Mouse (Mus musculus) neural tube, embryonic 13.5 days (tissue): ENCODE measurements around the gene Nodal. TPM values are rescaled to one million over a fixed set of nuclear protein-coding genes. Genes with fewer than 3 reads are reported as not detected.

Source experiments
- ATAC-seq: fragments of 200-750 bp; cut with Nextera tagmentation; 2 replicates; pipeline ENCODE4 v1.8.0; 2017; ENCODE audit warnings: low read depth, mild to moderate bottlenecking, moderate TSS enrichment, moderate library complexity
- H3K27ac ChIP-seq: fragments of 300-500 bp; sonication (generic); replicated peaks from 2 replicates; pipeline ENCODE4 v1.5.1; 2015; ENCODE audit warnings: moderate library complexity, mild to moderate bottlenecking, inconsistent platforms
- H3K27me3 ChIP-seq: fragments of 300-500 bp; sonication (generic); 2 replicates; pipeline ENCODE4 v1.6.1; 2015; ENCODE audit warnings: mild to moderate bottlenecking, inconsistent platforms
- H3K36me3 ChIP-seq: fragments of 300-500 bp; sonication (generic); 2 replicates; pipeline ENCODE4 v1.6.1; 2015; ENCODE audit warnings: mild to moderate bottlenecking, inconsistent platforms
- H3K4me1 ChIP-seq: fragments of 300-500 bp; sonication (generic); replicated peaks from 2 replicates; pipeline ENCODE4 v1.6.1; 2015; ENCODE audit warnings: inconsistent platforms
- H3K4me2 ChIP-seq: fragments of 300-500 bp; sonication (generic); 2 replicates; pipeline ENCODE4 v1.6.1; 2015; ENCODE audit warnings: inconsistent platforms, mild to moderate bottlenecking, moderate library complexity
- H3K4me3 ChIP-seq: fragments of 300-500 bp; sonication (generic); 2 replicates; pipeline ENCODE4 v1.5.1; 2015; ENCODE audit warnings: mild to moderate bottlenecking, inconsistent platforms
- H3K9ac ChIP-seq: fragments of 300-500 bp; sonication (generic); 2 replicates; pipeline ENCODE4 v1.6.1; 2015; ENCODE audit warnings: moderate library complexity, mild to moderate bottlenecking, inconsistent platforms
- H3K9me3 ChIP-seq: fragments of 300-500 bp; sonication (generic); 2 replicates; pipeline ENCODE4 v1.6.1; 2016; ENCODE audit warnings: inconsistent platforms
- WGBS: fragments of 180-500 bp; shearing (Covaris S2); methylation state at CpG from one replicate; pipeline ENCODE4 v1.1.7; 2015; 5-methylcytosine and 5-hydroxymethylcytosine counted together
- polyA plus RNA-seq: library from polyadenylated mRNA; unstranded; fragments of >200 nt; fragmentation: Nextera tagmentation; extraction: Ambion mirVana; gene quantifications from 2 replicates; pipeline ENCODE4 v1.2.1, GENCODE M21; 2015

Gene Nodal
- polyA plus RNA-seq = 0.14 TPM in 1 of 2 replicates, not detected in the other

DNA sequence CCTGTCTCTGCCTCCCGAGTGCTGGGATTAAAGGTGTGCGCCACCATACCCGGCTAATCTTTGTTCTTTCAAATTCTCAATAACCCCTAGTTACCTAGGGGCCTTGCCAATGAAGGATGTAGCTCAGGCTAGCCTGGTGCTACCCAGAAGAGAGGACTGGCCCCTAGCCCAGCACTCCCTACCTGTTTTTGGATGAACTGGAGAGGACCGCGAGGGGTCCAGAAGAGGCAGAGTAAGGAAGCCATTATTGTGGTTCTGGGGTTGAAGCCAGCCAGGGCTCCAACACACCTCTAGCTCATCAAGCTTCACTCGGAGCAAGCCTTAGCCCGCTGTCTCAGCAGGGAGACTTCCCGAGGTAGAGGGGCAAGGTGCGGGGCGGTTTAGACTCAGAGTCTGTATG lies at the start of gene Nodal:
Nodal (plus strand) TSS at position 301 of the 400 bp plus-strand sequence.
- peak within 1 kb of the TSS; percentile 79 for H3K4me2 ChIP-seq
- H3K9me3 ChIP-seq = no peaks in the 10 kb centered on the region
- no peak within 1 kb of the TSS for H3K27ac ChIP-seq
- H3K4me3 ChIP-seq = peak within 1 kb of the TSS; percentile 44
- no peak for ATAC-seq
- no peaks in the 10 kb centered on the region for H3K36me3 ChIP-seq
- peaks cover 15% of the 10 kb centered on the region for H3K4me1 ChIP-seq
- peak within 1 kb of the TSS; percentile 65 for H3K9ac ChIP-seq
- peaks cover 71% of the 10 kb centered on the region for H3K27me3 ChIP-seq
- 19% methylated on average over 10 of the region's 10 CpGs for WGBS

DNA sequence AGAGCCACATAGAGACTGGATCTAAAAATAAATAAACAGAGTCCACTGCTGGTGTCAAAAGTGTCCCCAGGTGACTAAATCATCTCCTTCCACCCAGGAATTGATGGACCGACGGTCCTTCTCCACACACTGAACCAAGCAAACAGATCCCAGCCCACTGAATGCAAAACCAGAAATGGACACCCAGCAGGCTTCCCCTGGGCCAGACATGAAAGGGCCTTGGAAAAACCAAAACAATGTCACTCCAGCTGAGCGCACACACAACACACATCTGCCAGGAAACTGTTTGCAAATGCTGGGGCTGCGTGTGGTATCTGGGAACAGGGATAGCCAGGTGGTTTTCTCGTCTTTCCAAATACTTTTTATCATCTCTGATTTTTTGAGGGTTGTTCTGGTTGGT lies 48.0 kb upstream of the Nodal start:
- 71% methylated on average over 5 of the region's 5 CpGs for whole genome bisulfite sequencing
- Histone ChIP-seq H3K27me3 (no peaks in the 10 kb centered on the region), H3K4me2 (no peak overlapping the region), H3K9ac (no peak overlapping the region), H3K36me3 (no peaks in the 10 kb centered on the region), H3K4me1 (peaks cover 45% of the 10 kb centered on the region), H3K4me3 (no peak overlapping the region), H3K9me3 (0 out of 2 replicates have a peak, but pooled peaks cover 3% of the 10 kb centered on the region), H3K27ac (no peak overlapping the region)
- ATAC-seq = no peak

DNA sequence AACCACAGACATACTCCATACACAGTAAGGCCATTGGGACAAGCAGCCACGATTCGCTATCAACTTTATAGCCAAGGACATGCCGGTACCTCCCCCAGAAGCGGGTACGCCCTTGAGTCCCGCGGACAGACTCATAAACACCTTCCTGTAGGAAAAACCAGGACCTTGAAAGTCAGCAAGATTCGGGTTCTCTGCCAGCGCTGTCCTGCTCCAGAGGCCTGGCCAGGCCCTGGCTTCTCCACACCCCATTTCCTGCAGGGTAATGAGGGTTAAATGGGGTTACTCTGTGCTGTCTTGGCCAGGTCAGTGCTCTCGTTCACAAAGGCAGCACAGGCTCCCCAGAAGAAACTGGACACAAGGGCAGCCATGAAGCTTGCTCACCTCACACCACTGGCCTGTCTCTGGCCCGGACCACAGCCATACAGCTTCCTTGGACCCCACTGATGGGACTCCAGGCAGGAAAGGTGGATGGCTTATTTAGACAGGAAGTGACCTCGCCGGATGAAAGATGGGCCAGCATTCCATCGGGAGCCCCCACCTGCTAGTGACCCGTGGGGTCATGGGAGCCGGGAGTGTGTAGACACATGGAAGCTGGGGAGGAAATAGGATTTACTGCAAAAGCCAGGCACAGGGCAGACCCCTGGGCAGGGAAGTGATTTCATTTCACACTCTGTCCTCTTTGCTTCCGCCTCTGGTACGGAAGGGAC lies 47.3 kb upstream of the Nodal start:
- Histone ChIP-seq H3K27me3 (no peaks in the 10 kb centered on the region), H3K9me3 (0 out of 2 replicates have a peak, but pooled peaks cover 3% of the 10 kb centered on the region), H3K4me2 (no peak overlapping the region), H3K27ac (peak overlapping the region; percentile 61), H3K4me3 (no peak overlapping the region), H3K36me3 (no peaks in the 10 kb centered on the region), H3K9ac (0 out of 2 replicates have a peak overlapping the region, but pooled peaks have one; percentile 22), H3K4me1 (peaks cover 52% of the 10 kb centered on the region)
- no peak for ATAC-seq
- WGBS = 71% methylated on average over 18 of the region's 18 CpGs

DNA sequence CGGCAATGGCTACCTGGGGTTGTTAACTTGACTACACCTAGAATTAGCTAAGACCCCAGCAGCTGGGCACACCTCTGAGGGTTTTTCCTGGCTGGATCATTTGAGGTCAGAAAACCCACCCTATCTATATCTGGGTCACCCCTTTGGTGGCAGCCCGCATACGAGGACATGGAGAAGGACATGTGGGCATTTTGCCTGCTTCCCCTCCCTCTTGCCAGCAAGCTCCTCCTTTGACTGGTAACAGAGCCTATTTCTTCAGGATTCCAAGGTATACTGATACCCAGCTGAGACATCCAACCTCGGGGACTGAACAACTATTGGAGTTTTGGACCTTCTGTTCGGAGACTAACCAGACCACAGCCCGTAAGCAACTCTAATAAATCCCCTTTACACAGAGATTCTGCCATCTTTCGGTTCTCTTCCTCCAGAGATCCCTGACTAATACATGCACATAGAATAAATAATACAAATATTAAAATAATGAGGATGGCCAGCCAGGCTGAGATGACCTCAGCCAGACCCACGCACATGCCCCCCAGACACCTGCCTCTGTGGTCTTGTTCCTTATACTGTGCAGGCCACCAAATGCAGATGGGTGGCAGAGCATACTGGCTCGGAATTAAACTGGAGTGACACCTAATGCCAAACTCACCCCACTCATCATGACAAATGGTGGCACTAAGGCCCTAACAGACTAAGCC lies 45.7 kb upstream of the Nodal start:
- ATAC-seq = no peak
- WGBS = 85% methylated on average over 9 of the region's 9 CpGs
- Histone ChIP-seq H3K27ac (0 out of 2 replicates have a peak overlapping the region, but pooled peaks have one; percentile 28), H3K9me3 (0 out of 2 replicates have a peak, but pooled peaks cover 3% of the 10 kb centered on the region), H3K4me1 (peaks cover 59% of the 10 kb centered on the region), H3K4me3 (no peak overlapping the region), H3K36me3 (no peaks in the 10 kb centered on the region), H3K9ac (no peak overlapping the region), H3K4me2 (no peak overlapping the region), H3K27me3 (no peaks in the 10 kb centered on the region)

DNA sequence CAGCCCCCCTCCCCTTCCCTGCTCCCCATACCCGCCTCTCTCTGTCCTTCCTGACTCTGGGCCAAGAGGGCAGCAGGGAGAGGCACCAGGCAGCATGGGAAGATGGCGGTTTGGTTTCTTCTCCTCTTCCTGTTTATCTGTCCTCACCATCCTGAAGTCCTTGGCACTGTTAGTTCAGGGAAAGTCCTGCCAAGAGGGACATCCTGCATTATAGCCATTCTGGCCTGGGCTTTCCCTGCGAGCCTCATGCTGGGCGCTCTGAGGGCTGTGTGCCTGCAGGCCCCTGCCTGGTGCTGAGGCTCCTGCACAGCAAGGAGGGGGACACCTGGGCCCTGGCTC lies 45.2 kb upstream of the Nodal start:
- Histone ChIP-seq H3K4me3 (no peak overlapping the region), H3K4me1 (peaks cover 59% of the 10 kb centered on the region), H3K4me2 (no peak overlapping the region), H3K27me3 (no peaks in the 10 kb centered on the region), H3K36me3 (no peaks in the 10 kb centered on the region), H3K9ac (no peak overlapping the region), H3K27ac (0 out of 2 replicates have a peak overlapping the region, but pooled peaks have one; percentile 28), H3K9me3 (0 out of 2 replicates have a peak, but pooled peaks cover 3% of the 10 kb centered on the region)
- no peak for ATAC-seq
- WGBS = 65% methylated on average over 4 of the region's 4 CpGs

DNA sequence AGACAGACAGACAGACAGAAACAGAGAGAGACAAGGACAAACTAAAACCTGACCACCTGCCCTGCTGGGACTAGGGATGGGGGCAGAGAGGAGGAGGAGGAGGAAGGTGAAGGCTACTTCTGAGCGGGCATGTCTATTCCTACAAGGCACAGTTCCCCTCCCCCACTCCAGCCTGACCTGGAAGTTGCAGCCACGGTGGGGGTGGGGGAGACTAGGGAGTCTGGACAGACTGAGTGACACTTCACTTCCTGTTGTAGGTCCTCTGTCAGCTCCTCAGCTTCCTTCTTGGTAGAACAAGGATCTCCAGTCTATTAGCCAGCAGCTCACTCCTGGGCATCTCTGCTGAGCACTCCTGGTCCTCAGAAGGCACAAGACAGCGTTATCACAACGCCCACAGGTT lies 43.7 kb upstream of the Nodal start:
- Histone ChIP-seq H3K36me3 (no peaks in the 10 kb centered on the region), H3K27me3 (no peaks in the 10 kb centered on the region), H3K9me3 (0 out of 2 replicates have a peak, but pooled peaks cover 3% of the 10 kb centered on the region), H3K9ac (no peak overlapping the region), H3K4me1 (peaks cover 66% of the 10 kb centered on the region), H3K4me2 (no peak overlapping the region), H3K27ac (no peak overlapping the region), H3K4me3 (no peak overlapping the region)
- ATAC-seq = no peak
- WGBS = 59% methylated on average over 4 of the region's 4 CpGs

DNA sequence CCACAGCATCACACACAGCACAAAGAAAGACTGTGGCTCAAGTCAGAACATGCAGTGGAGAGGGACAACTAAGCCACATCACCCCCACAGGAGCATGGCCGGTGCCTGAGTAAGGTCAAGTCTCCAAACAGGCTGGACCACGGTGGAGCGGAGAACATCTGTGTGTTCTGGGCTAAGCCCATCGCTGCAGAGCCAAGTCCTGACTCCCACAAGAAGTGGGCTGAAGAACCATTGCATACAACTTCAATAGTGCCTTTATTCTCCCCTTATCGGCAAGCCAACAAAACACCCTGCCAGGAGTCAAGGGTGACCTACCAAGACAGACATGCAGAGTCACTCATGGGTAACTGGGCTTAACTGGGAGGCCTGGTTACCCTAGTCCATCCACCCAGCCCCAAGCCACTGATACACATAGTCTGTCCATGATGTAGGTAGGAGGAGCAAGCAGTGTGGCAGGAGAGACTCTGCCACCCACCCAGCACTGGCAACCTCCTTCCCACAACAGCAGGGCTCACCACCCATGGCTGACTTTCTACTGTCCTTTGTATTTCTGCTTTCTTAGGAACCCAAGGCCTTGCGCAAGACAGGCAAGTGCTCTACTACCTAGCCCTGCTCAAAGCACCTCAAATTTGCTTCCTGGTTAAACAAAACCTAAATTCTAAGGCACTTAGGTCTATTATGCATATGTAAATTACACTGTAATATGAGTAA lies 42.8 kb upstream of the Nodal start:
- Histone ChIP-seq H3K27ac (no peak overlapping the region), H3K9me3 (0 out of 2 replicates have a peak, but pooled peaks cover 3% of the 10 kb centered on the region), H3K27me3 (no peaks in the 10 kb centered on the region; the same call in 1 of the 2 replicates), H3K9ac (no peak overlapping the region), H3K36me3 (no peaks in the 10 kb centered on the region), H3K4me2 (no peak overlapping the region), H3K4me3 (no peak overlapping the region), H3K4me1 (peaks cover 74% of the 10 kb centered on the region)
- WGBS = 76% methylated on average over 6 of the region's 6 CpGs
- no peak for ATAC-seq

DNA sequence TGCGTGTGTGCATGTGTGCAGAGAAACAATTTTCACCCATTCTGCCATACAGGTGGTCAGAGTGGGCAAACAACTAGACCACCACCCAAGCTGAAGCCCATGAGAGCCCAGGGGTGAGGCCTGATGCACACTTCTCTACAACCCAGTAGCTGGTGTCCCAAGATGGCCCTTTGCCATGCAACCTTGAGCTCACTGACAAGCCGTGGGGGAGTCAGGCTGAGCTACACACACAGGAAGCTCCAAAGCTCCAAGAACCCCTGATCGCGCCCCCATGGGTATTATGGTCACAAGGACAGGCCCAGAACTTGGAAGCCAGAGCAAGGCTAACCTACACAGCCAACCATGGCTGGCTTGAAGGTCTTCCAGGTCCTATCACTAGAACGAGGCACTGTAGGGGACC lies 39.7 kb upstream of the Nodal start:
- Histone ChIP-seq H3K36me3 (no peaks in the 10 kb centered on the region), H3K4me1 (peaks cover 79% of the 10 kb centered on the region), H3K4me3 (no peak overlapping the region), H3K4me2 (no peak overlapping the region), H3K9ac (no peak overlapping the region), H3K9me3 (0 out of 2 replicates have a peak, but pooled peaks cover 3% of the 10 kb centered on the region), H3K27me3 (peaks cover 9% of the 10 kb centered on the region), H3K27ac (no peak overlapping the region)
- ATAC-seq = no peak
- 97% methylated on average over 5 of the region's 5 CpGs for WGBS

DNA sequence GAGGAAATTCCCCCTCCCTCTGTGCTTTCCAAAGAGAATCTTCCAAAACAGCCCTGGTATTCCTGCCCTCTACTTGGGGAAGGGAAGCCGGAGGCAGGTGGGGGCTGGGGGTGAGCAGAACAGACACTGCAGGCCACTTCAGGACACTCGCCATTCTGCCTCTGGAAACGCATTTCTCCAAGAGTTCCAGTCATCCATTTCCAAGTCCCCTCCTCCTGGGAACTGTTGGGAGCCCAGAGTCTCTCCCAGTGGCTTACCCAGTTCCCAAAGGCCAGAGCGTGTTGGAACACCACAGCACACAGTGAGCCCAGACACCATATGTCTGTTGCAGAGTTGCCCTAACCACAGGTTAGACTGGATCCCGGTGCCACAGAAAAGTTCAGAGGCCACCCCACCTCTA lies 39.1 kb upstream of the Nodal start:
- 86% methylated on average over 5 of the region's 5 CpGs for WGBS
- H3K4me1 ChIP-seq = peaks cover 81% of the 10 kb centered on the region
- 0 out of 2 replicates have a peak, but pooled peaks cover 3% of the 10 kb centered on the region for H3K9me3 ChIP-seq
- no peak overlapping the region for H3K27ac ChIP-seq
- H3K27me3 ChIP-seq = peaks cover 9% of the 10 kb centered on the region
- no peak overlapping the region for H3K9ac ChIP-seq
- peak overlapping the region; percentile 91; the same call in 1 of the 2 replicates for H3K4me2 ChIP-seq
- no peak for ATAC-seq
- H3K36me3 ChIP-seq = no peaks in the 10 kb centered on the region
- no peak overlapping the region for H3K4me3 ChIP-seq

DNA sequence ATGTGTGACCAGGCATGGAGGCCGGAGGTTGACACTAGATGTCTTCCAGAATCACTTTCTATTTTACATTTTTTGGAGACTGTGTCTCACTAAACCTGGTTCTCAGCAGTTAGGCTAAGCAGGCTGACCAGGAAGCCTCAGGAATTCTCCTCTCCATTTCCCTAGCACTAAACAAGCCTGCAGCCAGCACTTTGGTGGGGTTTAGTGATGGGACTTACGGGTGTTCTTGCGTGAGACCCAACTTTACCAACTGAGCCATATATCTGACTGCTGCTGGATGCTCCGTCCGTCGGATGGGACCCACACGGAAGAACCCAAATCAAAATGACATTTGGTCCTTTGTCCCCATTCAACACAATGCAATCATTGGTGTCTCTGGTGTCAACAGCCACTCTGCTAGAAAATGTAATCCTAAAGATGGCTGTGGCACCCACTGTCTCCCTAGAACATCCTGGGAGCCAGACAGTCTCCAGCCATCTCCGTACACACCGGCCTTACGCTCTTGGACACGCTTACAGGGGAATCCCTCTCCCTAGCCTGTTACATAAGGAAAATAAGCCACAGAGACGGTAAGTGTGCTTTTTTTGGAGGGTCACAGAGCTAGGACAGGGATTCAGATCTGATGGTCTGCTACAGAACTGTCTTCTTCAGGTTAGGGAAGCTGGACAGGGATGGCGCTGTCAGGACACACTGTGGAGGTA lies 38.3 kb upstream of the Nodal start:
- Histone ChIP-seq H3K4me2 (peak overlapping the region; percentile 91), H3K27ac (peak overlapping the region; percentile 73)
- ATAC-seq = no peak

DNA sequence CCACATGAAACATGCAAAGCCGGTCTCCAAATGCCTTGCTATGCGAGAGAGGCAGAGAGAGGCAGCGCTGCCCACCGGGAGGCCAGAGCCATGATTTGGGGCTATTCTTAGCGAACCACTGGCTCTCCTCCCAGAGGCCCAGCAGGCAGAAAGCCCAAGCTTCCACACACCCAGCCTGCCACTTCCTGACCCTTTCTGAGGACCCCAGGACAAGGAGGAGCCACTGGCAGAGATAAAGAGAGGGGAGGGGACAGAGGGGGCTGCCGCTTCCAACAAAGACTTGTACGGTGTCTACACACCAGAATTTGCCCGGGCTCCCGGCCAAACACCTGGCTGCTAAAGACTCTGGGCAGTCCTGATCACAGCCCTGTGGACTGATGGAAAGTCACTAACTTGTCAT lies 37.6 kb upstream of the Nodal start:
- Histone ChIP-seq H3K27ac (peak overlapping the region; percentile 73), H3K4me3 (peak overlapping the region; percentile 66), H3K4me1 (peaks cover 81% of the 10 kb centered on the region), H3K36me3 (no peaks in the 10 kb centered on the region), H3K9me3 (no peaks in the 10 kb centered on the region), H3K27me3 (peaks cover 9% of the 10 kb centered on the region), H3K4me2 (peak overlapping the region; percentile 91), H3K9ac (peak overlapping the region; percentile 83)
- no peak for ATAC-seq
- WGBS = 7% methylated on average over 9 of the region's 9 CpGs

More for the DNA sequence above, 38.3 kb upstream of the Nodal start:
- H3K27me3 ChIP-seq = peaks cover 9% of the 10 kb centered on the region
- no peaks in the 10 kb centered on the region for H3K36me3 ChIP-seq
- no peaks in the 10 kb centered on the region for H3K9me3 ChIP-seq
- no peak overlapping the region for H3K9ac ChIP-seq
- peak overlapping the region; percentile 66; the same call in 1 of the 2 replicates for H3K4me3 ChIP-seq
- 80% methylated on average over 13 of the region's 13 CpGs for WGBS
- H3K4me1 ChIP-seq = peaks cover 84% of the 10 kb centered on the region
